Mouse (Mus musculus): ENCODE measurements around the gene Cd6.

Cd6 gene

DNA sequence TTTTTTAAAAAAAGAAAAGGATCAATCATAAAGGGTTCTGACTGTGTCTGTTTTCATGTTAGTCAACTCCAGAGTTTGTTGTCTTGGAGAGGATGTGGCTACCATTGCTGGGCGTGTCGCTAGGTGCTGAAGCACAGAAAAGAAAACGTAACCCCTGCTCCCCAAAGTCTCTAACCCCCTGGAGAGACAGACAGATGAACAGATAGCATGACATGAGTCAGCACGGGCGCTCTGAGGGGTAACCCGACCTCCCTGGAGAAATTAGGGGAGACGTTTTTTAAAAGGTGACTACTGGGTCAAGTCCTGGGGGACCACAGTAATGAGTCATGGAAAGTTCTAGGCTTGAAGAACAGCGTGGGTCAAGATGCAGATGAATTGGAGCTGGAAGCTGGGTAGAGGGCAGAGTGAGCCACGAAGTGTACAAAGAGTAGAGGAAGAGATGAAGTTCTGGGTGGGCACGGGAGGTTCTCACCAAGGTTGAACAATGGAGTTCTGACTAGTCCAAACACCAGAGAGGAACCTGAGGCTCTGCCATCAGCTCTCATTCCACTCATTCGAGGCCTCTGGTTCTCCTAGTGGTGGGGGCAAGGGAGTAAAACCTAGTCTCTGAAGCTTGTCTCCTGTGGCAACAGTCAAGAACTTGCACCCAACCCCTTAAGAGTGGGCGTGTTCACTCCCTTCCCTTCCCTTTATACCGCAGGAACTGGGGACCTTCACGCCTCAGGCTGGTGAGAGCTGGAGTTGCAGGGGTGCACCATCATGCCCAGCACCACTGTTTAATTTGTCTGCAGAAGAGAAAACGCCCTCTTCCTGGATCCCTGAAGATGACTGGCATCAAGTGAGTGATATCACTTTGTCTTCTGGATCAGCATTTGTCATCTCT is 9.4 kb upstream of the Cd6 start, which contains the start of gene Slc15a3:
TSS of gene Slc15a3 (plus strand) at position 718 of the 883 bp plus-strand sequence.
- DNase-seq (ENCODE audit: low spot score in 2 of 2) = no peak

DNA sequence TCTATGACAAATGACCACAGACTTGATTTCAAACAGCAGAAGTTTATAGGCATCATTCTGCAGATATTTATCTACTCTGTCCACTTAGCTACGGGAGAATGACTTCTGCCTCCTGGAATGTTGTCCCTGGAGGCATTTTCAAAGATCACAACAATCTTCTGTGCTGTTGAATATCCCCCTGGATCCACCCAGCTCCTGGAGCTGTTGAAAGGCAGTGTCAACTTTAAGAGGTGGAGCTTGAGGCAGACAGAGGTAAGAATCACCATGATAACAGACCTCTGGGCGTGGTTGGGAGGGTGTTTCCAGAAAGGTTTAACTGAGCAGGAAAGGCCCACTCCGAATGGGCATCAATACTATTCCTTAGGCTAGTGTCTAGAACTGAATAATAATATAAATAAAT is 5.8 kb upstream of the Cd6 start:
- no peak for DNase-seq (ENCODE audit: low spot score in 2 of 2)

DNA sequence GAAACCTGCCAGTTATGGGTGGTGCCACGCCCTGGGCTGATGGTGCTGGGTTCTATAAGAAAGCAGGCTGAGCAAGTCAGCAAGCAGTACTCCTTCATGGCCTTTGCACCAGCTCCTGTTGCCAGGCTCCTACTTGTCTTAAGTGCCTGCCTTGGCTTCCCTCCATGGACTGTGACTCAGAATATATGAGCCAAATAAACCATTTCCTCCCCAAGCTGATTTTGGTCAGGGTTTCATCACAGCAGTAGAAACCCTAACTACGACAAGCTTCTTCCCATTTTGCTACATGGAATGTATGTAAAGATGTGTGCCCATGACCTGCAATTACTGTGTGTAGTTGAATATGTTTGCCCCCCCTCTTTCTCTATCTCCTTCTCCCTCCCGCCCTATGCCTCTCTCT is 3.8 kb upstream of the Cd6 start:
- DNase-seq (ENCODE audit: low spot score in 2 of 2) = no peak

- no peak for DNase-seq (ENCODE audit: low spot score in 2 of 2)
Measured at GRCm38 (mm10) chr19:10832030-10832429, 2.2 kb upstream of the Cd6 start.

DNA sequence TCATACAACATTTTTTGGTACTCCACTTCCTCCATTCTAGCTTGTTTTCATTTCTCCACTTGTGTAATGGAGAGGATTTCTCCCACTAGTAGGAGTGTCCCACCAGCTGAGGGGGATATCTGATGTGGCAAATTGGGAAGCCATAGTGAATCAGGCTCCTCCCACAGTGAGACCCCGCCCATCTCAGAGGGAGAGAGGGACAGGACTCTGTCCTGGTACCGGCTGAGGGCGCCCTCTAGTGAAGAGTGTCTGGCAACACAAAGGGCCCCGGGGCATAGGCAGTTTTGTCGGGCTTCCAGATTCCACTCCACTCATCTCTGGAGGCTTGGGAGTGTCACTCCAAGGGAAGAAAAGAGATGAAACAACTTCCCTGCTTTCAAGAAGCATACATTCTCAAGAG is 1.6 kb upstream of the Cd6 start:
- DNase-seq (ENCODE audit: low spot score in 2 of 2) = peak in 1 of 2 experiments; percentile 52

DNA sequence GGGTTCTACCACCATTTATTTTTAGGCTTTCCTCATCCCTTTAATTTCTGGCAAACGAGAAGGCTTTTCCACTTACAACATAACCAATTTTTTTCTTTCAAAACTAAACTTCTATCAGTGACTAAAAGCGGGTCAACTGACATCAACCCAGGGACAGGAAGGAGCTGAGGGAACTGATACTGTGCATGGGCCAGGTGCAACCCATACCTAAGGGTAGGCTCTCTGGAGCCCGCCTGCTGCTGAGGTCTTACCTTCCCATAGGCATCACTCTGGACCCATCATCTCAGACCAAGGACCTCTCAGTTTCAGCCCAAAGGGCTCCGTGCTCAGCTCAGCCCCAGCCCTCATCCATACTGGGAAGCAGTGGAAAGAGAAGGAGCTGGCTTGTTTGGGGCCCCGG is 1.5 kb downstream of the Cd6 start:
- DNase-seq (ENCODE audit: low spot score in 2 of 2) = no peak

- DNase-seq (ENCODE audit: low spot score in 2 of 2) = no peak
Measured at GRCm38 (mm10) chr19:10824061-10824460, 5.8 kb downstream of the Cd6 start.

- no peak for DNase-seq (ENCODE audit: low spot score in 2 of 2)
Measured at GRCm38 (mm10) chr19:10822534-10822933, 7.3 kb downstream of the Cd6 start.

DNA sequence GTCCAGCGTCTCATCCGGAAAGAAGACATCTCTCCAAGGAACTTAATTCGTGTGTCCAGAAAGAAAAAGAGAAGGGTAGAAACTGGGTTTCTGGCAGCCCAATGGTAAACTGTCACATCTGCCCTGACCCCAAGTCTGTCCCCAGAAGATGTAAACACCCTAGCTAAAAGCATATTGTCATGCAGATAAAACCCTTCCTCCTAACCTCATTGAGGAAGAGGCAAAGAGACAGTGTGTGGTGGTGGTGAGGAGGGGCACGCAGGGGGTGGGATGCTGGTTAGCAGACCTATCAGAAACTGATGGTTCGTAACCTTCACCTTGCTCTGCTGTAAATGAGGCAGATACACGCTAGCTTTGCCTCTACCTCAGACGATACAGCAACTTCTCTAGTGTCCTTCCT is 8.5 kb downstream of the Cd6 start:
- no peak for DNase-seq (ENCODE audit: low spot score in 2 of 2)

DNA sequence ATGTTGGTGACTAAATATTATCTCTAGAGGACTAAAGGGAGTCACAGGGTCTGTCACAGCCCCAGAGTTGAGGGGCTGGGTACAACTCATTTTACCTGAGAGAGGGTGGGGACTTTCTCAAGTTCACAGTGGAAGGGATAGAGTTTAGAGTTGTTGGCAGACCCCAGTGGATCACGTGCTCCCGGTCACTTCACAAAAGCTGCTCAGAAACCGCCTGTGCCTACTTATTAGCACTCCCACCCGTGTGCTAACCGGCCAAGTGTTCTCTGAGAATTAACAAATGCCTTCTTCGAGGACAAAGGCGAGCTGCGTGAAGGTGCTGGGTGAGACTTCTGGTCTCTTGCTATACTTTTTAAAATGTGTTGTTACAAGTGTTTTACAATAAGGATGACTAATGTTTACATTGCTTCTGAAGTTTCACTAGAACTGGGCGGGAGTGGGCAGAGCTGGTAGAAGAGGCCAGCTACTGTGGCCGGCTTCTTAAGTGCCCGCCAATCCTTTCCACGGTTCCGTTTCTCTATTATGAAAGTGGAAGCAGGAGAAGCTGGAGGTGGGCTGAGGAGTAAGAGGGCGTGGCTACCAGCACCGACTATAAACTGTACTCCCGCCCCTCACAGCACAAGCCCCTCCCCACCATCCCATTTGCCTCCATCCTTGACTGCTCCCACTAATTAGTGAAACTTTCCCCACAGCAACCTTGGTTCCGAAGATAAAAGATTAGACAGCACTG is 11.5 kb downstream of the Cd6 start:
- no peak for DNase-seq (ENCODE audit: low spot score in 2 of 2)

- no peak for DNase-seq (ENCODE audit: low spot score in 2 of 2)
Measured at GRCm38 (mm10) chr19:10816462-10816861, 13.4 kb downstream of the Cd6 start.

- no peak for DNase-seq (ENCODE audit: low spot score in 2 of 2)
Measured at GRCm38 (mm10) chr19:10815871-10816270, 14.0 kb downstream of the Cd6 start.

GRCm38 (mm10) chr19:10813905-10814304 is 16.0 kb downstream of the Cd6 start:
- no peak for DNase-seq (ENCODE audit: low spot score in 2 of 2)

DNA sequence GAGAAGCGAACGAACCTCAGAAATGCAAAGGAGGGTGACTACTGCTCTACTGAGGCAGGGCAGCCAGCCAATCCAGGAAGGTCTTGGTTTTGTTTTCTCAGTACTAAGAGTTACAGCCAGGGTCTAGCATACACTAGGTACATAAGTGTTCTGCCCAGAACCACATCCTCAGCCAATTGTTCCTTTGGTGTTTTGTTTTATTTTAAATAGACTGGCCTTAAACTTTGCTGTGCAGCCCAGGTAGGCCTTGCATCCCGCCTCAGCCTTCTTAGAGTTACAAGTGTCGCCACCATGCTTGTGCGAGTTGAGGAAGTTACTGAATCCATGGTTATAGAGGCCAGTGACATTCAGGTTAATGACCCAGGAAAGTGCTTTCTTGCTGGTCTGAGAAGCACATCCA is 16.8 kb downstream of the Cd6 start:
- DNase-seq (ENCODE audit: low spot score in 2 of 2) = no peak

DNA sequence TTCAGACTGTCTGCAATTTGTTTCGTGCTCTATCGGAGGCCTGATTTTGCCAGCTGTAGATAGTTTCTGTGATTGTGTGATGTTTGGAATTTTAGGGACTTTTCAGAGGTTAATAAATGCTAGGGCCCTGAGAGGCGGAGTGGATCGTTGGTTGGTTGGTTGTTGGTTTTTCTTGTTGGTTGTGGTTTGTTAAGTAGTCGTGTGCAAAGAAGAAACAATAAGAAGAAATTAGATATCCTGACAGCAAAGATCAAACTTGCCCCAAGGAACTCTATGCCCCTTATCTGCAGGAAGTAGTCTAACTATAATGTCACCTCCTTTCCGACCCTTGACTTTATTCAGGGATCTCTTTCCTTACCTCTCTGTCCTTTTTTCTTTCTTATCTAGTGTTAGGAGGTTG is 18.4 kb downstream of the Cd6 start:
- DNase-seq (ENCODE audit: low spot score in 2 of 2) = no peak

GRCm38 (mm10) chr19:10810176-10810492 is 19.7 kb downstream of the Cd6 start:
- no peak for DNase-seq (ENCODE audit: low spot score in 2 of 2)

- DNase-seq (ENCODE audit: low spot score in 2 of 2) = peak; percentile 77 to 87
Measured at GRCm38 (mm10) chr19:10809428-10810175, 20.3 kb downstream of the Cd6 start.

DNA sequence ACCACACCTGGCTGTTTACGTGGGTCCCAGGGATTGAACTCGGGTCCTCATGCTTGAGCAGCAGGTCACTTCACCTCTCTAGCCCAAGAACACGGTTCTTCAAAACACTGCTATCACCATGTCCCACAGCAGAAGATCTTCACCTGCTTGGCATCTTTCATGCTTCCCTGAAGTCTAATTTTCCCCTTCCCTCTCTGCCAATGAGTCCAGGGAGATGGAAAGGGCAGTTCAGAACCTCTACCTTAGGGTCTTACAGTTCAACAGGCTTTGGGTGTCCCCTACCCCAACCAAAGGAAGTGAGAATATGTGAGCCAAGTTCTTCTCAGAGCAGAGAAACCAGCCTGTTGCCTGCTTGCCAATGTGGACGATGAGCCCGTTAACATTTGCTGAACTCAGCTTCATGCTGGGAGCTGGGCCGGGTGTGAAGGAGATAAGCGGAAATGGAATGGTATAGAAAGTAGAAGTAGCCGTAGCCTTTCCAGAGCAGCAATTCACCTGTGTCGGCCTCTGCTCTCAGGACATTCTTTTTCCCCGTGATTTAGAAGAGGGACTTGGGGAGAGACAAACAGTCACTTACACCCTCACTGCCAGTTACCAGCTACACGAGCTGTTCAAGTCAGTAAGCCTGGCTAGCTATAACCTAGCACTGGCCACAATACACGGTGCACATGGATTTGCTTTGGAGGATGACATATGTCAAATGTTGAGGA is 21.2 kb downstream of the Cd6 start:
- DNase-seq (ENCODE audit: low spot score in 2 of 2) = no peak

GRCm38 (mm10) chr19:10805661-10806285 is 24.1 kb downstream of the Cd6 start:
- no peak for DNase-seq (ENCODE audit: low spot score in 2 of 2)

- DNase-seq (ENCODE audit: low spot score in 2 of 2) = no peak
Measured at GRCm38 (mm10) chr19:10804850-10805660, 24.8 kb downstream of the Cd6 start.

DNA sequence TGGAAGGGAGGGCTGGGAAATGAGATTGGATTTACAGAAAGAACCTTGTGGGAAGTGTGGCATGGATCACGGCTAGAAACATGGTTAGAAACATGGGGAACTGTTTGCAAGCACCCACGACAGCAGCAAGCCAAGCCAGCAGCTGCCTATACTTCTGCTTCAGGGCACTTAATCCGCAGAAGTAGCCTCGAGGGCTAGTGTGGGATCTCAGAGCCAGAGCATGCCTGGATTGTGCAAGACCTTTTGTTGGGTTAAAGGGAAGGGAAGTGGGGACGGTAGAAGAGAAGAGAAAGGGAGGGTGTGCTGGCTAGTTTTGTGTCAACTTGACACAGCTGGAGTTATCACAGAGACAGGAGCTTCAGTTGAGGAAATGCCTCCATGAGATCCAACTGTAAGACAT is 26.1 kb downstream of the Cd6 start:
- DNase-seq (ENCODE audit: low spot score in 2 of 2) = no peak

Measured in left cerebral cortex, adult 9 months (tissue).